Mouse (Mus musculus) right cerebral cortex, postnatal 25 days (tissue): ENCODE measurements around the gene Ifrd1.
"Not testable (repeated sequence)": the region's sequence is repeated elsewhere in the genome, so short reads cannot be mapped to it uniquely, and the experiment has no call there.

Source experiments
- DNase-seq: peaks from one replicate; pipeline ENCODE4 v3.0.0; 2022

Ifrd1 gene

DNA sequence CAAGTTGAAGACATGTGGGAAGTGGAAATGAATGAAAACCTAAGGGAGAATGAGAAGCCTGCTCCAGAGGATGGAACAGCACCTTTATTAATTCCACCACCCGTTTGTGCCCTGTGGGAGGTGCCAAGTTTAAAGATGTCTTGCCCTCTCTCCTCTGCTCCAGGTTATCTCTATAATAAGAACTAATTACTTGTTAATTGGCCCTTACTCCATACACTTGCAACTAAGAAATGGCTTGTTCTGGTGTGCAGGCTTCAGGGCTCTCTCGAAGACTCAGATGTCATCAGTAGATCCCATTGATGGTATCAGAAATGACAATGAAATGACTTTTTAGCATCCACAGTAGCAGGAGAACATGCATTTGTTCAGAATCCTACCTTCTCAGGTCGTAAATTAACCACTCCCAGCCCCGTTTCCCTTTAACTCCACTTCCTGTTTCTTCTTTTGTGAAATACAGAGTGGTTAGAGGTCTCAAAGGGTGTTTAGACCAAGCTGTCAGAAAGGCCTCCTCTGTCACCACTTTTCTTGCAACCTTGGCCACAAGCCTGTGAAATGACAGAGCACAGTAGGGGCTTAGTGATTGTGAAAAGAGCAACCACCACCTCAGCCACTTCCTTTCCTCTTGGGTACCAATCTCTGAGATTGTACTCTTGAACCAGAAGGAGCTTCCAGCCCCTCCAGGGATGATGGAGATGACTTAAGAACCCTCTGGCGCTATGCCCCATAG lies at the start of gene Ifrd1:
TSS of gene Ifrd1 (minus strand) at position 51 of the 727 bp plus-strand sequence.
- DNase-seq = no peak

DNA sequence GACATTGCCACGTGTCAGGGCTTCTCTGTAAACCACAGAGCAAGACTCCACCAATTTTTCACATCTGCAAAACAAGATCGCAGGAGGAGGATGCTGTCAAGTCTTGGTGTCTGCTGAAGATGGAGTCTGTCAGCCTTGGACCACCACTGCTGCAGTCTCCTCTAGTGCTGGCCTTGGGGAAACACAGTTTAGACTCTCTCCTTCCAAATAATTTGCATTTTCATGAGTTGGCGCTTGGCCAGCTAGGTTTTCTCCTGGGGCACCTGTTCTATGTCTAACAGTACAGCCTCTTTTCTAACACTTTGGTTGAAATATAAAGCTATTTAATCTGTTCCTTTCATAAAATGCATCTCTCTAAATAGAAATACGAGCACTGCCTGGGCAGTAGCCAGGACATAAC lies 38.2 kb upstream of the Ifrd1 start:
- no peak for DNase-seq

DNA sequence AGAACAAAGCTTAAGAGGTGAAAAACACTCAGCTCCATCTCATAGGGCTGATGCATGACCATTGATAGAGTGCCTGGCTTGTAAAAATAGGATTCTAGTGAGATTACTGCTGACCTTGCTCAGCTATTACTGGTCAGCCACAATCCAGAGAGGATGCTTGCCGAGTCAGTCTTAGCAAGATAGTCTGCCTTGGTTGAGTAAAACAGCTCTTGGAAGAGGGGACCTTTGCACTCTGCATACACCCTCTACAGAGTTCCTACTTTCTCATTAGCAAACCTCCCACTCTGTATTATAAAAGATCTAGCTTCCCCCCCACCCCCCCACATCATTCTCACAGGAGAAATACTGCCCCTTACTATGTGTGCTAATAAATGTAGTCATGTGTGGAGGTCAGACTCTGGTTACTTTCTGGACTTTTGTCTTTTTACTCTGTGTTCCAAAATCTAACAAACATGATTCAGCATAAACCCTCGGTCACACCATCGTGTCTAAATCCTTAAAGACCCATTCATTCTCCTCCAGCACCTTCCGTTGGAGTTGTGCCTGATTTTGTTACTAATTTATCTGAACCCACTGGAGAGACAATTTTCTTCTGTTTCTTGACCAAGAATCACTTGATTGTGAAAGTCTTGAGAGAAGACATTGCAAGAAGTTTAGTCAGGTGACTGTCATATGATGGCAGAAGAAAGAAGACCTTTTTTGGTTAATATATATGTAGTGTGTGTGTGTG lies 32.5 kb upstream of the Ifrd1 start:
- DNase-seq = no peak

DNA sequence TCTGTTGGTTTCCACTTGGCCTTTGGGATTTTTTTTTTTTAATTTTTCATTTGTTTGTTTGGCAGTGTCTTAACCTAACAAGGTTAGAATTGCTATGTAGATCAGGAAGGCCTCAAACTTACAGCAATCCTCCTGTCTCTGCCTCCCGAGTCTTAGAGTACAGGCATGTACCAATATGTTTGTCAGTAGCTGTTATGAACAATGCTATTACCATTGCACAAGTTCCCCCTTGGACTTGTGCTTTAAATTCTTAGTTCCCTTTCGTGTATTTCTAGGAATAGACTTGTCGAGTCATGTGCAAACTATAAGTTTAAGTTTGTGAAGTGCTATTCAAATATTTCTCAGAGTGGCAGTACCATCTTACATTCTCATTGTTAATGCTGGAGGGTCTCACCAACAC lies 29.3 kb upstream of the Ifrd1 start:
- DNase-seq = no peak

DNA sequence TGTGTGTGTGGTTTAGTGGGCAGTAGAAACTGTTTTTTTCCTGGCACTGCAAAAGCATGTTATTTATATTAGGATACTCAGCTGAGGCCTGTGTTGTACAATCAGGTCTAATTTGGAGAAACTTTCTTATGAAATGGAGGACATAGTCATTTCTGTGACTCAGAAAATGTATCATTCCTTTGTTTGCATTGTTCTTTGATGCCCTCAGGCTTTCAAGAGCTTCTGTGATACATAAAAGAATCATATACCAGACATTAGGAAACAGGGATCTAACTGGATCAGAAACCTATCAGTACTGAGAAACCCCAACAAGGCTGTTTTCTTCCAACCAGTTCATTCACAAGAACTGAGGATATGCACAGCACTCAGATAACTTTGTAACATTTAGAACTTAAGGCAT lies 26.6 kb upstream of the Ifrd1 start:
- DNase-seq = no peak

DNA sequence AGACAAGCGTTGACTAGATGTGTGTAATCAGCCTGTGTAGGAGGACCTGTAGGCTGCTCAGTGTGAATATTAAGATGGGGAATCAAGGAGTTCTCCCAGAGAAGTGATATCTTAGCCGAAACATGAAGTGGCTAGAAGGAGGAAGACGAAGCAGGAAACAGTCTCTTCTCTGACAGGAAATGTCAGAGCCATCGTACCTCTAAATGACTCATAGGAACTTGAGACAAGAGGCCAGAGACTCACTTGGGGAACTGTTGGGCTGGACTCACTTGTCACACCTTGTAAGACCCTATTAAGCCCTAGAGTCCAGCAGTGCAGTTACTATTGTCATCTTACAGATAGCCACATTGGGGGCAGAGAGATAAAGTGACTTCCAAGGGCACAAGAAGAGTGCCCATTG lies 25.0 kb upstream of the Ifrd1 start:
- DNase-seq = no peak

DNA sequence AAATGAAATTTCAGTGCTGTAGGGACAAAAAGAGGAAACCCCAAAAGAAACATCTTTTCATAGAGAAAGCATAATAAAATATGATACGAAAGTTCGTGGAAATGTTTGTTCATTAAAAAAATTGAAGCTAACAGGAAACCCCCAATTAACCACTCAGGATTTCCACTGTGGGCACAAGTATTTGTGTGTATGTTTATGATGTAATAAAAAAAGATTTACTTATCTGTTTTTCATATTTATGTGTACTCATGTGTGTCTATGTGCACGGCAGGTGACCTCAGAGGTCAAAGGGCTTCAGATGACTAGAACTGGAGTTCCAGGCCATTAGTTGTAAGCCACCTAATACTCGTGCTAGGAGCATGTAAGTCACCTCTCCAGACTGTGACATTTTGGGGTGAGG lies 24.4 kb upstream of the Ifrd1 start:
- DNase-seq = no peak

DNA sequence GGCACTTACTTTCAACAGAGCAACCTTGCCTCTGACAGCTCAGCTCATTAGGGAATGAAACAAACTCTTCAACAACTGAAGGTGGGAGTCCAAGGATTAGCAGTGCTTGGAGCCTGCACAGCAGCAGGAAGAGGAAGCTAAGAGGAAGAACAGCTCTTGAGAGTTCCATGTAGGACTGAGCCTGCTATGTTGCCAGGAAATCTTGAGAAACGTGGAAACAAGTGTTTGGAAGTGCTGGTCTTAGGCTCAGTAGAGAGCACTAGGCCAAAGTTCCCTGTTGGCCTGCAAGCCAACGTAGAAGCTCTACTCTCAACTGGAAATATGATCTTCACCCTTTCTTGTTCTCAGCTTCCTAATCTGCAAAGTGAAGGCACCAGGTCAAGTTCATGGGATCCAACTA lies 20.0 kb upstream of the Ifrd1 start:
- no peak for DNase-seq

DNA sequence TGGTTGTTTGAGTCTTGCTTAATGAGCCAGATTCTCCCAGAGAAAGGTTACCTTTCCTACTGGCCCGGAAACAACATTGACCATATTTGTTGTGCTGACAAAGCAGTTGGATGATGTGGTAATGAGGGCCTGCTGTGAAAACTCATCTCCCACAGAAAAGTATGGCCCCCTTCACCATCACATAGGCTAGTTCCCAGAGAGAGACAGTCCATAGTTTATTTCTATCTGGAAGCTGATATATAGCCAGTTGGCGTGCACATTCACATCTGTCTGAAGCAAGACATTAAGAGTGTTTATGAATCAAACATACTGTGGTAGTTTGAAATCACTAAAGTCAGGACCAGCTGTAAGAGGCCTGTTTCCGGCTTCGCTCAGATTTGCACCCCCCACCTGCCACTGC lies 15.4 kb upstream of the Ifrd1 start:
- no peak for DNase-seq

DNA sequence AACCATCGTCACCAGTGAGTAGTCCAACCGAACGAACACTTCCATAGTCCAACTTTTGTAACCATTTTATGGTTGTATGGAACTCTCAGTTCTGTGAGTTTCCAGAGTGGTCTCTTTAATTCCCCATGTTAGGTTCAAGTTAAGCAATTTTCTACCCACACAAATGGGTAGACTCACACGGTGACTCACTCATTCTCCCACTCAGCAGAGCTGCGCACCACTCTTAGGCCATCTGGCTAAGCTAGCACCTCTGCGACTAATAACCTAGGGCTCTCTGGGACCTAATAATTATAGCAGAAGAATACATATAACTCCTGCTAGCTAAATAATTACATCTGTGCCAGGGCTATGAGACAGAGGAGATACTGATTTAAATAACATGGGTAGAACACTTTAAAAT lies 14.7 kb upstream of the Ifrd1 start:
- DNase-seq = peak; percentile 21

DNA sequence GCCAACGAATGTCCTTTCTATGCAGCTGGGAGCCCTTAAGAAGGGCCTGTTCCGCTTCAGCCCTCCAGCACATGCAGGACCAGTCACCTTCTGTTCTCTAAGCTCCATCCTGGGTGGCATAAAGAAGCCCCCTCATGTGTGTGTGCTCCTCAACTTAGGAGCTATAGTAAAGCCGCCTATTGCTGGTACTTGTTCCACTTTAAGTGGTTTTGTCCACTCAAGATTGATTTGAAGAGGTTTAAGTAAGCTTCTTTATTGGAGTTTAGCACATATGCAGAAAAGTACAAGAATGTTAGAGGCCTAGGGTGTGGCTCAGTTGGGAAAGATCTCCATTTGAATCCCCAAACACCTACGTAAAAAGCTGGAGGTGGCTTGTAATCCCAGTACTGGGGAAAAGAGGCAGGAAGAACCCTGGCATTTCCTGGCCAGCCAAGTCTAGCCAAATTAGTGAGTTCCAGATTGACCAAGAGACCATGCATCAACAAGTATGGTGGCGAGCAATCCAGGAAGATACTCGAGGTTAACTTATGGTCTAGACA lies 10.2 kb upstream of the Ifrd1 start:
- DNase-seq = no peak

DNA sequence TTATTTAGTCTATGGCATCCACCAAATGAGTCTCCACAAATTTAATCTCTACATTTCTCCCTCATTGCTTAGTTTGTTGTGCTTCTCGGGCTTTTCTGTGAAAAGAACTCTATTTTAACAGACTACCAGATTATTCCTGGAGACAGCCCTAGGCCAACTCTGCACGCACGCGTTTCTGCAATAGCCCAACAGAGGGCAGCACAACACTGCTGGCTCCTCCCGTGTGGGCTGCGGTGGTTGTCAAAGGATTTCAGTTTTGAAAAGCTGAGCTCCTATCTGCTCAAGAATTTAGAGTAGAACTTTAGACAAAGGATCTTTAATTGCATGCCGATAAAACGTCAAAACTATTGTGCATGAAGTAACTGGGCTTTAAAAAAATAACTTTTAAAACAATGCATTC lies 8.9 kb upstream of the Ifrd1 start:
- peak; percentile 82 for DNase-seq

DNA sequence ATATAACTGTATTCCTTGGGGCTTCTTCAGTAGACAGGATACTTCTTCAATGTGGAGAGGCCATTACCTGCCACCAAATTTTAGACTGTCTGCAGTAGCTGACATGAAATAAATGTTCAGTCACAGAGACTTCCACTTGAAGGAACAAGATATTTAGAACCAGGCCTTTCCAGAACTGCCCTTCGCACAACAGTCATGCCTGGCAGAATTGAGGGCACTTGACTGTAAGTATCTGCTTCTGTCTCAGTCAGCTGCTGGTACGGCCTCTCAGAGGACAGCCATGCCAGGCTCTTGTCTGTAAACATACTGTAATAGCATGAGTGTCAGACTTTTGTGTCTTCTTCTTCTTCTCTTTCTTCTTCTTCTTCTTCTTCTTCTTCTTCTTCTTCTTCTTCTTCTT lies 8.2 kb upstream of the Ifrd1 start:
- no peak for DNase-seq

DNA sequence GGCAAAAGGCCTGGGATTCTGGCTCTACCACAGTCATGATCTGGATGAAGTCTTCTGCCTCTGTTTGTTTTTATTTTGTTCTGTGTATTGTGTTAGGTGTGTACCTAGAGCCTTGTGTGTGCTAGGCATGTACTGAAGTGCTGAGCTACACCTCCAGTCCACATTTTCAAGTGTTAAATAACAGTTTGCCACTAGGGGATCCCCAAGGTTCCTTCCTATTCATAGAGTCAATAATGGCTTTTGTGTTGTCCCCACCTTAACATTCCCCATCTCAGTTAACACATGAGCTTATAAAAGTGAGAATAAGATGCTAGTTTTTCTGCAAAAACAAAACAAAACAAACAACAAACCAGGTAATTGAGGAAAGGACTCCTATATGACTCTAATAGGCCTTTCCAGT lies 7.7 kb upstream of the Ifrd1 start:
- DNase-seq = no peak

DNA sequence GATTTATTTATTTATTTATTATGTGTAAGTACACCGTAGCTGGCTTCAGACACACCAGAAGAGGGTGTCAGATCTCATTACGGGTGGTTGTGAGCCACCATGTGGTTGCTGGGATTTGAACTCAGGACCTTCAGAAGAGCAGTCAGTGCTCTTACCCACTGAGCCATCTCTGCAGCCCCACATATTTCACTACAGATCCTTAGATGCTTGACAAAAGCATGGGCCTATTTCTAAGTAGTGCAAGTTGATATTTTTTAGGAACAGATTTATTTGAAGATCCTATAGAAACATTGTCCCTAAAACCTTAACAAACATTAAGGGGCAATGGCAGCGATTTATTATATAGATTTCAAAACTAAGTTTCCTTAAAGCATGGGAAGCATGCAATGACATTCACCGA lies 7.0 kb upstream of the Ifrd1 start:
- DNase-seq = not testable (repeated sequence)

DNA sequence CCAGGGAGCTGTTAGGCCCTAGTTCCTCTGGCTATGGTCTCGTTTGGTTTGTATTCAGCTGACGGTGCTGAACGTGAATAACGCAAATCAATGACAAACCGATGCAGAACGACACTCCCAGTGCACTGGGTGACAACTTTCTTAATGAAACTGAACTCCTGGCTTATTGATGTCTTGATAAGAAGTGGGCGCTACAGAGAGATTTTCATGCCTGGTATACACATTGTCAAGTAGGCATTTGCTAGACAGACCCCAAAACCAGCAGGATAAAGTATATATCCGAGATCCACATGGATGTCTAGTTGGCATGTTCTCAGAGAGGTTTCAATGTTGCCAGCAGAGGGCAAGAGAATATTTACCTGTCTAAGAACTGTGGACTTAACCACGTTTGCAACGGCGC lies 6.4 kb upstream of the Ifrd1 start:
- no peak for DNase-seq

DNA sequence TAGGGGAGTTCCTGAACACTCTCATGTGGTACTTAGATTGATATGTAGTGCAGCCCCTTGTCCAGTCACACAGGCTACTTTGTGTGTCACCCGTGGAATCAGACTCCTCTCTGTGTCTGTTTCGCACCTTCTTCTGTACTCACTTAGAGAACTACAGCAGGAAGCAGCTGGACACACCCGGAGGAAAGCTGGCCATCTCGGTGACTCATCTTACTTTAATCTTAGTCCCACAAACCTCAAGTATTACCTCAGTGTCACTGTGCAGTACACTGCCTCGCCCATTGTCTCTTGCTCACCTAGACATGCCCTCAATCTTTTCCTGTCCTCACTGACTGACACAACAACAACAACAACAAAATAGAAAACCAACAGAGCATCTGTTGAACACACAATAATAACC lies 4.9 kb upstream of the Ifrd1 start:
- DNase-seq = no peak

DNA sequence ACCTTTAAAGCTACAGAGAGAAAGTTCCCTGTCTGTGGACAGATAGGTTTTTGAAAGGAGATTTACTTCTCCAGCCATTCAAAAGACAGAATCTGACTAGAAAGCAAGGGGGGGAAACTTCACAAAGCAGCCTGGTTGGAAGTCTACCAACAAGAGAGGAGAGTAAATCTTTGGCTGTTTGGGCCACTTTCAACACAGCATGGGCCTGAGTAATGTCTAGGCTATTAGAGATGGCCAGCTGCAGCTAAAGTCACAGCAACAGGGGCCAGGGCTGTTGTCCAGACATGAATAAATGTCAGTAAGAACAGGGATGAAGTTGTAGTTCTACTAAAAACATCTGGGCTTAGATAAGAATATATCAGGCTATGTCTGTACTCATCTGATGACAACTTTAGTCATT lies 2.0 kb upstream of the Ifrd1 start:
- DNase-seq = no peak

DNA sequence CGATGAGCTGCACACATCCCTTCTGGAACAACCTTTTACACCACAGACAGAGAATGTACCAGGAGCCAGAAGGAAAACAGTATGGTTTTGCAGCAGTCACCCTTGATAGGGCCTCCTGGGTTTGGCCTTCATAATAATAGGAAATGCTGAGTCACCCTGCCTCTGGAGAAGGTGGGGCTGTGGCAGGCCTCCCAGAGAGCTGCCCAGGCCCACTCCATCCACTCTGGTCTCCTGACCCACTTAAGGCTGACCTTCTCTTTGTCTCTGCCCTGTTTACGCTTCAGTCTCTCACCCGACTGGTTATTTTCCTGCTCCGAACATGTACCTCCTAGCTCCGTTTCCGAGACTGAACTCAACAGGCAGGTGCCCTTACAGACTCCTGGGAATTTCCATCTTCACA lies 328 bp downstream of the Ifrd1 start:
- DNase-seq = no peak

DNA sequence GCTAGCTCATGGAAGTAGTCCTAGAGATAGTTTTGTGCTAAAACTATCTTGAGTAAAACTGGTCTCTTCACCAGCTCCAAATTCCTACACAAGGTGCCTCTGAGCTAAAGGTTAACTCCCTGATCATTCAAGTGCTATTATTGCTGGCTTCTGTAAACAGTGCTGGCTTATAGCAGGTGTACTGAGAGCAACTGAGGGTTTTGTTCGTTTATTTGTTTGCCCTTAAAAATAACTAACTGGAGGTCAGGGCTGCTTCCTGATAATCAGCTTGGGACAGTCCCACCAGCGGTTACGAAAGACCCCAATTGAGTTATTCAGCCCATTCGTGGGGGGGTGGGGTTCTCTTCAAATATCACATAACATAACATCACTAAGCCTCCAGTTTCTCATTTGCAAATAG lies 920 bp downstream of the Ifrd1 start:
- DNase-seq = no peak

DNA sequence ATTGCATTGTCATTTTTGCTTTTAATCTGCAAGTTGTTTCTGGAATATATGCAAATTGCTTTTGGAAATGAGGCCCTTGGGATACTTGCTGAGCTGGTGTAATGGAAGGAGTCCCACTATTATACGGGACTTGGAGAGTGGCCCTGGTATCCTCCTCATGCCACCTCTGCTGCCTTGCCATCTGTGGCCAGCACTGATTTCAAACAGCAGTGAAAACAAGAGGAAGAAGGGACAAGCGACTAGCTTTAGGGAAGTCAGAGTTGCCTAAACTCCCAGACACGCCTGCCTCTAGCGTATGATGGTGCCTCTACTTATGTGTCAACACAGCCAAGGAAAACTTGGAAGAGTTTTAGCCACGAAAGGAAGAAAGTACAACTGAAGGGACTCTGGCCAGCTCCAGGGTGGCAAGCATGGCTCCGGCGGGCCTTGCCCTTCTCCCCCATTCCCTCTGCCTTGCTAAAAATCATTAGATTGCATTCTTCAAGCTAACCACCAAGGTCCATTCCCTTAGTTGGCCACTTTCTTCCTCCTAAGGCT lies 2.8 kb downstream of the Ifrd1 start:
- no peak for DNase-seq

DNA sequence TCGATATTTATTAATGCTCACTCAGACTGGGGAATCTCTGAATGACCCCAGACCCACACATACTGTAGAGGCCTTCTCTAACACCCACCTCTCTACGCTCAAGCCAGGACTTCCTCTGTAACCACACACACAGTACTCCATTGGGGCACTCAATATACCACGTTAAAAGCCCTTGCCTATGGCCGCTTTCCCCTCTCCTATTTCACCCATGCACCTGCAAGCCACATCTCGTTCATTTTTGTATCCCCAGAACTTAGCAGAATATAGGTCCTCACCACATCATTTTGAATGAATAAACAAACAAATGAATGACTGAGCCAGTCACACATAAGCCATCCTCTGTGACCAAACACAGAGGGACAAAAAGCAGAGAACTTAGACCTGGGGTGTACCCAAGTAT lies 3.4 kb downstream of the Ifrd1 start:
- DNase-seq = no peak

DNA sequence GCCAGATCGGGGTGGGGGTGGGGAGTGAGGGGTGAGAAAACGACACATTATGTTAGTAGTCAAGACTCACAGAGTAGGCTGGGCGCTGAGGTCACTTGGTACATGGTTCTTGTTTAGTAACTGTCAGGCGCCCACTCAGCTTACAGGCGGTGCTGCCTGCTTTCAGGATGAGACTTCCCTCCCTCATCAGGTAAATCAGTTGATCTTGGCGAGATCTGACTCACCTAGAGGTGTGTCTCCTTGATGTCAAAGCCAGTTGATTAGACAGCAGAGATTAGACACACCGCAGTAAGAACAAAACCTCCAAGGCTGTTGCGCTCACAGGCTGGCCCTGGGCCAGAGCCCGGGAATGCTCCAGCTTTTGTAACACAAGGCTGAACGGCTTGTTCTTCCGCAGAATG lies 4.5 kb downstream of the Ifrd1 start:
- DNase-seq = no peak

DNA sequence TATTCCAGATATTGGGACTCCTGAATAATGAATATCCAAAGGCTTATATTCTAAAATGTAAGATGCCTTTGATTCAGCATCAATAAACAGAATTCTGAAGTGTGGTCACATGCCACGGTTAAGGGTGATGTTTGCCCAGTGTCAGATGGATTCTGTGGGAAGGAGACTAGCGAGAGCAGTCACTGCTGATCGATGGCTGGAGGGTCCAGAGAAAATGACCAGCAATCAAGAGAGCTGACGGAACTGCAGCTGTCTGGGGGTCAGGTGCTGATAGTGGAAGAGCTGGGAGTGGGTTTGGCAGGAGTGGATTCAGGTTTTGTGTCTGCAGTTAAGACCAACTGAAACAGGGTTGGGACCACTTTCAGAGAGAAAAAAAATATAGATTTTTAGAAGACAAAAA lies 5.1 kb downstream of the Ifrd1 start:
- no peak for DNase-seq
